Mouse (Mus musculus): ENCODE measurements around the gene Gm11937. TPM values are rescaled to one million over a fixed set of nuclear protein-coding genes. Genes with fewer than 3 reads are reported as not detected.

The Gm11937 gene
- polyA plus RNA-seq, 1 experiment from 2014 or later, result not detected

DNA sequence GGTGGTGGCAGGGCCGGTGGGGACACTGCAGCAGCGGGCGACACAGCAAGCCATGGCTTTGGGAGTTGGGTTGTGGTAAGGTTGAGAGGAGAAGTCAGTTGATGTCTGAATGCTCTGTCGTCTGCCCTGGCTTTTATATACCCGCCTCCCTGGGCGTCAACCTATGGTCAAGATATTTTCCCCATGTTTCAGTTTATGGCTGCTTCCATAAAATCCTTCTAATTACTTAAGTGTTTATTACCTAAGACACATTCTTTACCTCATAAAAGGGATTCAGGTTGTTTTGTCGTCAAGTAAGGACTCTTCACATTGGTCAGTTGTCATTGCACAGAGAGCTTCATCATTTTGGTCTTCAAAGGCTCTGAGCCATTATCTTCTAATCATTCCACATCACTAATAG lies 43.5 kb downstream of the Gm11937 start, which contains the start of gene Krtap3-1:
TSS of gene Krtap3-1 (minus strand) at position 101 of the 400 bp plus-strand sequence.
- Histone ChIP-seq H3K36me3 (ENCODE audit: control insufficient read depth, insufficient read depth) (no peaks in the 10 kb centered on the region), H3K27me3 (ENCODE audit: control insufficient read depth, insufficient read depth, low read length) (no peaks in the 10 kb centered on the region), H3K4me1 (ENCODE audit: control insufficient read depth, insufficient read depth, low read length) (no peaks in the 10 kb centered on the region), H3K4me2 (ENCODE audit: low read depth, low read length) (no peak within 1 kb of the TSS), H3K27ac (ENCODE audit: low read length) (no peak within 1 kb of the TSS), H3K9ac (ENCODE audit: low read length) (no peak within 1 kb of the TSS), H3K9me3 (replicated peaks; ENCODE audit: control insufficient read depth, low read length) (no peaks in the 10 kb centered on the region), H3K4me3 (ENCODE audit: low read length) (no peak within 1 kb of the TSS)
- WGBS, result 86% methylated on average over 7 of the region's 7 CpGs
- no peak for ATAC-seq (replicated peaks; ENCODE audit: extremely low read depth, insufficient read depth, low FRiP score)

DNA sequence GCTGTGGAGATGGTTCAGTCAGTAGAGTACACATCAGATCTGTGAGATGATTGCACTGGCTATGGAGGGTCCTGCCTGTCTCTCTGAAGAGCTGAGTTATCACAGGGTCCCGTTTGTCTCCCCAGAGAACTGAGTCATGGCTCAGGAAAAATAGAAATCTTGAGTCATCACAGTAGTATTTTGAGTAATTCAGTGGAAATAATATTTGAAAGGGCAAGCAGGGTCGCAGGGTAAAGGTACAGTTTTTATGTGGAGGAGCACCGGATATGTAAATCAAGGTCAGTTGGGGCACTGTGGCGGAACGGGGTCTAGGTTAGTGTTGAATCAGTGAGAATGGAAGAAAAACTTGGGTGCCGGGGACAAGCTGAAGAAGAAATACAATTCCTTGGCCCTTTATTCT lies 47.4 kb downstream of the Gm11937 start:
- Histone ChIP-seq H3K9me3 (replicated peaks; ENCODE audit: control insufficient read depth, low read length) (no peaks in the 10 kb centered on the region), H3K9ac (ENCODE audit: low read length) (no peak overlapping the region), H3K4me3 (ENCODE audit: low read length) (no peak overlapping the region), H3K27me3 (ENCODE audit: control insufficient read depth, insufficient read depth, low read length) (no peaks in the 10 kb centered on the region), H3K4me2 (ENCODE audit: low read depth, low read length) (no peak overlapping the region), H3K36me3 (ENCODE audit: control insufficient read depth, insufficient read depth) (no peaks in the 10 kb centered on the region), H3K27ac (ENCODE audit: low read length) (no peak overlapping the region), H3K4me1 (ENCODE audit: control insufficient read depth, insufficient read depth, low read length) (no peaks in the 10 kb centered on the region; the same call in 1 of the 2 replicates)
- WGBS, result 77% methylated on average over 6 of the region's 6 CpGs
- no peak for ATAC-seq (replicated peaks; ENCODE audit: extremely low read depth, insufficient read depth, low FRiP score)

Other genes with a start within 250 kb of the Gm11937 start
- 0.09 TPM in 1 of 2 replicates, not detected in the other for gene Krt28, start 235.3 kb downstream of the Gm11937 start, polyA plus RNA-seq (2015; fragmentation: Nextera tagmentation; extraction: Ambion mirVana)
- gene Krt10, start 220.8 kb downstream of the Gm11937 start, polyA plus RNA-seq (2015; fragmentation: Nextera tagmentation; extraction: Ambion mirVana), result 13.2 and 14.1 TPM in 2 replicates
- 0.07 TPM in 1 of 2 replicates, not detected in the other for gene Krt12, start 187.9 kb downstream of the Gm11937 start, polyA plus RNA-seq (2015; fragmentation: Nextera tagmentation; extraction: Ambion mirVana)
- gene Krt20, start 172.0 kb downstream of the Gm11937 start, polyA plus RNA-seq (2015; fragmentation: Nextera tagmentation; extraction: Ambion mirVana), result 0.54 and 2.5 TPM in 2 replicates
- gene Krt23, start 117.1 kb downstream of the Gm11937 start, polyA plus RNA-seq (2015; fragmentation: Nextera tagmentation; extraction: Ambion mirVana), result 0.46 and 0.70 TPM in 2 replicates
- gene Krt39, start 88.9 kb downstream of the Gm11937 start, polyA plus RNA-seq (2015; fragmentation: Nextera tagmentation; extraction: Ambion mirVana), result not detected in 2 replicates
- not detected in 2 replicates for gene Krt40, start 67.0 kb downstream of the Gm11937 start, polyA plus RNA-seq (2015; fragmentation: Nextera tagmentation; extraction: Ambion mirVana)
- not detected in 2 replicates for gene Krtap3-3, start 59.3 kb downstream of the Gm11937 start, polyA plus RNA-seq (2015; fragmentation: Nextera tagmentation; extraction: Ambion mirVana)
- gene Krtap3-2, start 53.3 kb downstream of the Gm11937 start, polyA plus RNA-seq (2015; fragmentation: Nextera tagmentation; extraction: Ambion mirVana), result not detected in 2 replicates
- not detected in 2 replicates for gene Gm11939, start 50.7 kb downstream of the Gm11937 start, polyA plus RNA-seq (2015; fragmentation: Nextera tagmentation; extraction: Ambion mirVana)
- not detected in 2 replicates for gene Krtap3-1, start 43.6 kb downstream of the Gm11937 start, polyA plus RNA-seq (2015; fragmentation: Nextera tagmentation; extraction: Ambion mirVana)
- gene Krtap1-5, start 29.2 kb downstream of the Gm11937 start, polyA plus RNA-seq (2015; fragmentation: Nextera tagmentation; extraction: Ambion mirVana), result not detected in 2 replicates
- gene Krtap1-4, start 26.5 kb downstream of the Gm11937 start, polyA plus RNA-seq (2015; fragmentation: Nextera tagmentation; extraction: Ambion mirVana), result not detected in 2 replicates
- not detected in 2 replicates for gene Krtap1-3, start 18.9 kb downstream of the Gm11937 start, polyA plus RNA-seq (2015; fragmentation: Nextera tagmentation; extraction: Ambion mirVana)
- gene Krtap9-3, start 12.1 kb downstream of the Gm11937 start, polyA plus RNA-seq (2015; fragmentation: Nextera tagmentation; extraction: Ambion mirVana), result not detected in 2 replicates
- not detected in 2 replicates for gene Gm11938, start 6.9 kb downstream of the Gm11937 start, polyA plus RNA-seq (2015; fragmentation: Nextera tagmentation; extraction: Ambion mirVana)
- not detected in 2 replicates for gene Krtap2-4, start 4.7 kb upstream of the Gm11937 start, polyA plus RNA-seq (2015; fragmentation: Nextera tagmentation; extraction: Ambion mirVana)
- not detected in 2 replicates for gene Gm11562, start 10.2 kb upstream of the Gm11937 start, polyA plus RNA-seq (2015; fragmentation: Nextera tagmentation; extraction: Ambion mirVana)
- not detected in 2 replicates for gene Krtap4-1, start 18.0 kb upstream of the Gm11937 start, polyA plus RNA-seq (2015; fragmentation: Nextera tagmentation; extraction: Ambion mirVana)
- not detected in 2 replicates for gene Krtap4-2, start 24.9 kb upstream of the Gm11937 start, polyA plus RNA-seq (2015; fragmentation: Nextera tagmentation; extraction: Ambion mirVana)
- not detected in 2 replicates for gene Krtap4-7, start 33.9 kb upstream of the Gm11937 start, polyA plus RNA-seq (2015; fragmentation: Nextera tagmentation; extraction: Ambion mirVana)
- gene Gm11555, start 40.0 kb upstream of the Gm11937 start, polyA plus RNA-seq (2015; fragmentation: Nextera tagmentation; extraction: Ambion mirVana), result not detected in 2 replicates
- gene Gm11563, start 48.8 kb upstream of the Gm11937 start, polyA plus RNA-seq (2015; fragmentation: Nextera tagmentation; extraction: Ambion mirVana), result not detected in 2 replicates
- gene Krtap4-6, start 55.8 kb upstream of the Gm11937 start, polyA plus RNA-seq (2015; fragmentation: Nextera tagmentation; extraction: Ambion mirVana), result not detected in 2 replicates
- not detected in 2 replicates for gene Gm14190, start 80.6 kb upstream of the Gm11937 start, polyA plus RNA-seq (2015; fragmentation: Nextera tagmentation; extraction: Ambion mirVana)
- gene Gm14180, start 124.1 kb upstream of the Gm11937 start, polyA plus RNA-seq (2015; fragmentation: Nextera tagmentation; extraction: Ambion mirVana), result not detected in 2 replicates
- not detected in 2 replicates for gene Gm11595, start 162.7 kb upstream of the Gm11937 start, polyA plus RNA-seq (2015; fragmentation: Nextera tagmentation; extraction: Ambion mirVana)
- not detected in 2 replicates for gene Krtap4-8, start 170.5 kb upstream of the Gm11937 start, polyA plus RNA-seq (2015; fragmentation: Nextera tagmentation; extraction: Ambion mirVana)
- gene Krtap4-9, start 175.0 kb upstream of the Gm11937 start, polyA plus RNA-seq (2015; fragmentation: Nextera tagmentation; extraction: Ambion mirVana), result not detected in 2 replicates
- not detected in 2 replicates for gene Gm11596, start 183.3 kb upstream of the Gm11937 start, polyA plus RNA-seq (2015; fragmentation: Nextera tagmentation; extraction: Ambion mirVana)
- gene Gm11569, start 188.7 kb upstream of the Gm11937 start, polyA plus RNA-seq (2015; fragmentation: Nextera tagmentation; extraction: Ambion mirVana), result not detected in 2 replicates
- not detected in 2 replicates for gene Gm11554, start 194.3 kb upstream of the Gm11937 start, polyA plus RNA-seq (2015; fragmentation: Nextera tagmentation; extraction: Ambion mirVana)
- gene Krtap4-13, start 199.7 kb upstream of the Gm11937 start, polyA plus RNA-seq (2015; fragmentation: Nextera tagmentation; extraction: Ambion mirVana), result not detected in 2 replicates
- gene Gm11564, start 205.5 kb upstream of the Gm11937 start, polyA plus RNA-seq (2015; fragmentation: Nextera tagmentation; extraction: Ambion mirVana), result not detected in 2 replicates
- gene 2300003K06Rik, start 227.9 kb upstream of the Gm11937 start, polyA plus RNA-seq (2015; fragmentation: Nextera tagmentation; extraction: Ambion mirVana), result not detected in 2 replicates
- not detected in 2 replicates for gene Krtap4-16, start 241.4 kb upstream of the Gm11937 start, polyA plus RNA-seq (2015; fragmentation: Nextera tagmentation; extraction: Ambion mirVana)
- not detected in 2 replicates for gene Gm11568, start 247.7 kb upstream of the Gm11937 start, polyA plus RNA-seq (2015; fragmentation: Nextera tagmentation; extraction: Ambion mirVana)